Mouse (Mus musculus): ENCODE data around the gene Ankrd11. TPM values are rescaled to one million over a fixed set of nuclear protein-coding genes. Genes with fewer than 3 reads are reported as not detected.

Gene Ankrd11
- polyA plus RNA-seq, 1 experiment from 2014 or later, result 33.6 TPM

- H3K27me3 ChIP-seq (replicated peaks; ENCODE audit: control insufficient read depth, insufficient read depth, low read length), result no peaks in the 10 kb centered on the region
- peaks cover 10% of the 10 kb centered on the region for H3K9me3 ChIP-seq (ENCODE audit: control insufficient read depth, low read length)
- ATAC-seq, result 0 out of 2 replicates have a peak, but pooled peaks have one; percentile 26
- 53% methylated on average over 26 of the region's 26 CpGs for WGBS
- no peaks in the 10 kb centered on the region for H3K36me3 ChIP-seq (ENCODE audit: control insufficient read depth, insufficient read depth)
- no peak overlapping the region for H3K27ac ChIP-seq (ENCODE audit: low read length)
- H3K4me2 ChIP-seq (ENCODE audit: low read length), result peak overlapping the region; percentile 32
- H3K4me3 ChIP-seq (replicated peaks; ENCODE audit: low read length), result peak overlapping the region; percentile 33
- no peaks in the 10 kb centered on the region for H3K4me1 ChIP-seq (replicated peaks; ENCODE audit: control insufficient read depth, insufficient read depth, low read length)
- no peak overlapping the region for H3K9ac ChIP-seq (replicated peaks; ENCODE audit: low read depth, low read length)
These were observed 177.4 kb downstream of the Ankrd11 start for GRCm38 (mm10) chr8:122864719-122865129.

- Histone ChIP-seq H3K4me1 (replicated peaks; ENCODE audit: control insufficient read depth, insufficient read depth, low read length) (no peaks in the 10 kb centered on the region), H3K4me3 (replicated peaks; ENCODE audit: low read length) (no peak overlapping the region), H3K9ac (replicated peaks; ENCODE audit: low read depth, low read length) (no peak overlapping the region), H3K4me2 (ENCODE audit: low read length) (no peak overlapping the region), H3K9me3 (ENCODE audit: control insufficient read depth, low read length) (0 out of 2 replicates have a peak, but pooled peaks cover 6% of the 10 kb centered on the region), H3K27ac (ENCODE audit: low read length) (no peak overlapping the region), H3K27me3 (replicated peaks; ENCODE audit: control insufficient read depth, insufficient read depth, low read length) (no peaks in the 10 kb centered on the region), H3K36me3 (ENCODE audit: control insufficient read depth, insufficient read depth) (no peaks in the 10 kb centered on the region)
- WGBS, result 67% methylated on average over 12 of the region's 13 CpGs
- no peak for ATAC-seq
These were observed 182.2 kb downstream of the Ankrd11 start for GRCm38 (mm10) chr8:122859843-122860242.

- Histone ChIP-seq H3K4me3 (replicated peaks; ENCODE audit: low read length) (no peak overlapping the region), H3K4me1 (replicated peaks; ENCODE audit: control insufficient read depth, insufficient read depth, low read length) (peaks cover 7% of the 10 kb centered on the region), H3K4me2 (ENCODE audit: low read length) (no peak overlapping the region), H3K36me3 (ENCODE audit: control insufficient read depth, insufficient read depth) (no peaks in the 10 kb centered on the region), H3K9me3 (ENCODE audit: control insufficient read depth, low read length) (no peaks in the 10 kb centered on the region), H3K27ac (ENCODE audit: low read length) (no peak overlapping the region), H3K27me3 (replicated peaks; ENCODE audit: control insufficient read depth, insufficient read depth, low read length) (no peaks in the 10 kb centered on the region), H3K9ac (replicated peaks; ENCODE audit: low read depth, low read length) (no peak overlapping the region)
- WGBS, result 77% methylated on average over 8 of the region's 8 CpGs
- no peak for ATAC-seq
These were observed 185.8 kb downstream of the Ankrd11 start for GRCm38 (mm10) chr8:122856288-122856687.

DNA sequence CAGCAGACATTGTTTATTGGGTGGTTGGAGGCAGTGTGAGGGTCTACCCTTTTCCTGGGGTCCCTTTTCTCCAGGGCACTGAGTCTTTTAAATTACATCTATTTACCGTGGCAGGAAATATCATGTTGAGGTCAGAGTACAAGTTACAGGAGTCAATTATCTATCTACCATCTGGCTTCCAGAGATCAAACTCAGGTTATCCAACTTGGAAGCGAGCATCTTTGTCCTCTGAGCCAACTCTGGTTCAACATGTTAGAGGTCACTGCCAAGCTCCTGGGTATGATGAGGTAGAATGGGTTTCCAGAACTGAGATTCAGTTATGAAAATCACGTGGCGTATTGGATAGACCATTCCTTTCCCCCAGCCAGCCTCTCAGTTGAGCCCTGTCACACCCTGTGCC is 187.0 kb downstream of the Ankrd11 start:
- ATAC-seq, result no peak
- Histone ChIP-seq H3K4me1 (replicated peaks; ENCODE audit: control insufficient read depth, insufficient read depth, low read length) (peaks cover 7% of the 10 kb centered on the region), H3K9me3 (ENCODE audit: control insufficient read depth, low read length) (no peaks in the 10 kb centered on the region), H3K36me3 (ENCODE audit: control insufficient read depth, insufficient read depth) (no peaks in the 10 kb centered on the region), H3K9ac (replicated peaks; ENCODE audit: low read depth, low read length) (no peak overlapping the region), H3K4me3 (replicated peaks; ENCODE audit: low read length) (no peak overlapping the region), H3K27ac (ENCODE audit: low read length) (no peak overlapping the region), H3K27me3 (replicated peaks; ENCODE audit: control insufficient read depth, insufficient read depth, low read length) (no peaks in the 10 kb centered on the region), H3K4me2 (ENCODE audit: low read length) (no peak overlapping the region)
- WGBS, result 86% methylated on average over 4 of the region's 4 CpGs

DNA sequence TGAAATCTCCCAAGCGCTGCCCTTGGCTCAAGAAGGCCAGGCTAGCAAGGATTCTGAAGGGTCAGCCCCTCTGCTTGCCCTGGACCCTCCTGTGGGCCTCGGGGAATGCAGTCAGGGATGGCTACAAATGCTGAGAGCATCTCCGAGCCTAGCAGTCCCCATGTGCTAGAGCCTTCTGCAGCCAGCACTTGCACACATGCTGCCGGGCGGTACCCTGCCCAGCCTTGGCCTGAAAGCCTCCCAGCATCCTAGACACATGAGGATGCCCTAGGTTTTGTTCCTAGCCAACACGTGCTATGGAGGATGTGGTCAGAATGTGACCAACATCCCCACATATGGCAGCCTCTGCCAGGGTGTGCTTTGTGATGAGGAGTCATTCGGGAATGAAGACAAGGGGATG is 187.7 kb downstream of the Ankrd11 start:
- H3K9me3 ChIP-seq (ENCODE audit: control insufficient read depth, low read length), result no peaks in the 10 kb centered on the region
- no peaks in the 10 kb centered on the region for H3K27me3 ChIP-seq (replicated peaks; ENCODE audit: control insufficient read depth, insufficient read depth, low read length)
- no peaks in the 10 kb centered on the region for H3K36me3 ChIP-seq (ENCODE audit: control insufficient read depth, insufficient read depth)
- no peak overlapping the region for H3K27ac ChIP-seq (ENCODE audit: low read length)
- WGBS, result 84% methylated on average over 7 of the region's 7 CpGs
- no peak overlapping the region for H3K4me2 ChIP-seq (ENCODE audit: low read length)
- peaks cover 7% of the 10 kb centered on the region for H3K4me1 ChIP-seq (replicated peaks; ENCODE audit: control insufficient read depth, insufficient read depth, low read length)
- no peak for ATAC-seq
- H3K9ac ChIP-seq (replicated peaks; ENCODE audit: low read depth, low read length), result no peak overlapping the region
- no peak overlapping the region for H3K4me3 ChIP-seq (replicated peaks; ENCODE audit: low read length)

DNA sequence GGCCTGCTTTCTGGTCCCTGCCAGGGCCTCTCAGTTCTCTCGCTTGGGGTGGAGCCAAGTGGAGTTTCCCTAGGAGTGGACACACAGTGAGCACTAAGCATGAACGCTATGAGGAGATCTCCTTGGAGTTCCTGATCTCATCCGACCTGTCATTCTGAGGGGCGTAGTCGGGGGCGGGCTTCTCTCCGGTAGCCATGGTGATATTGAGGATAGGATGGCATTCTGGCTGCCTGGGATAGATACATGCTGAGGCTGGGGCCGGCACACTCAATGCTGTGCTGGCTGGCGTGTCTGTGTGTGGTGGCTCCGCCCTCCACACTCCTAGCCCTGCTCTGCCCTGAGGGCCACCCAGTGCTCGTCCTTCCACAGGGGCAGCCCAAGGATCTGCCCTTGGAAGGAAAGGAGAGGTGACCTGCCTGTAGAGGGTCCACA is 188.7 kb downstream of the Ankrd11 start:
- H3K4me3 ChIP-seq (replicated peaks; ENCODE audit: low read length), result no peak overlapping the region
- no peak overlapping the region for H3K4me2 ChIP-seq (ENCODE audit: low read length)
- H3K27me3 ChIP-seq (replicated peaks; ENCODE audit: control insufficient read depth, insufficient read depth, low read length), result no peaks in the 10 kb centered on the region; the same call in 1 of the 2 replicates
- WGBS, result 14% methylated on average over 11 of the region's 11 CpGs
- no peaks in the 10 kb centered on the region for H3K36me3 ChIP-seq (ENCODE audit: control insufficient read depth, insufficient read depth)
- no peak overlapping the region for H3K27ac ChIP-seq (ENCODE audit: low read length)
- ATAC-seq, result peak; percentile 75; the same call in 1 of the 2 replicates
- 0 out of 2 replicates have a peak overlapping the region, but pooled peaks have one; percentile 0 for H3K9ac ChIP-seq (replicated peaks; ENCODE audit: low read depth, low read length)
- no peaks in the 10 kb centered on the region for H3K9me3 ChIP-seq (ENCODE audit: control insufficient read depth, low read length)
- H3K4me1 ChIP-seq (replicated peaks; ENCODE audit: control insufficient read depth, insufficient read depth, low read length), result peaks cover 8% of the 10 kb centered on the region

- no peak for ATAC-seq
- Histone ChIP-seq H3K9me3 (ENCODE audit: control insufficient read depth, low read length) (no peaks in the 10 kb centered on the region), H3K27me3 (replicated peaks; ENCODE audit: control insufficient read depth, insufficient read depth, low read length) (no peaks in the 10 kb centered on the region; the same call in 1 of the 2 replicates), H3K4me2 (ENCODE audit: low read length) (no peak overlapping the region), H3K9ac (replicated peaks; ENCODE audit: low read depth, low read length) (no peak overlapping the region), H3K4me1 (replicated peaks; ENCODE audit: control insufficient read depth, insufficient read depth, low read length) (peaks cover 11% of the 10 kb centered on the region), H3K36me3 (ENCODE audit: control insufficient read depth, insufficient read depth) (no peaks in the 10 kb centered on the region), H3K27ac (ENCODE audit: low read length) (no peak overlapping the region), H3K4me3 (replicated peaks; ENCODE audit: low read length) (no peak overlapping the region)
- WGBS, result 53% methylated on average over 1 of the region's 1 CpGs
These were observed 189.6 kb downstream of the Ankrd11 start for GRCm38 (mm10) chr8:122852546-122852905.

GRCm38 (mm10) chr8:122851692-122852545 is 190.2 kb downstream of the Ankrd11 start:
- Histone ChIP-seq H3K4me2 (ENCODE audit: low read length) (no peak overlapping the region), H3K9ac (replicated peaks; ENCODE audit: low read depth, low read length) (no peak overlapping the region), H3K4me1 (replicated peaks; ENCODE audit: control insufficient read depth, insufficient read depth, low read length) (peaks cover 11% of the 10 kb centered on the region), H3K4me3 (replicated peaks; ENCODE audit: low read length) (no peak overlapping the region), H3K27ac (ENCODE audit: low read length) (no peak overlapping the region), H3K27me3 (replicated peaks; ENCODE audit: control insufficient read depth, insufficient read depth, low read length) (no peaks in the 10 kb centered on the region; the same call in 1 of the 2 replicates), H3K36me3 (ENCODE audit: control insufficient read depth, insufficient read depth) (no peaks in the 10 kb centered on the region), H3K9me3 (ENCODE audit: control insufficient read depth, low read length) (no peaks in the 10 kb centered on the region)
- ATAC-seq, result no peak
- WGBS, result 74% methylated on average over 12 of the region's 12 CpGs

- H3K4me1 ChIP-seq (replicated peaks; ENCODE audit: control insufficient read depth, insufficient read depth, low read length), result peaks cover 11% of the 10 kb centered on the region
- H3K36me3 ChIP-seq (ENCODE audit: control insufficient read depth, insufficient read depth), result no peaks in the 10 kb centered on the region
- no peak overlapping the region for H3K4me2 ChIP-seq (ENCODE audit: low read length)
- H3K9me3 ChIP-seq (ENCODE audit: control insufficient read depth, low read length), result no peaks in the 10 kb centered on the region
- no peak overlapping the region for H3K9ac ChIP-seq (replicated peaks; ENCODE audit: low read depth, low read length)
- no peak overlapping the region for H3K4me3 ChIP-seq (replicated peaks; ENCODE audit: low read length)
- H3K27ac ChIP-seq (ENCODE audit: low read length), result no peak overlapping the region
- ATAC-seq, result no peak
- no peaks in the 10 kb centered on the region; the same call in 1 of the 2 replicates for H3K27me3 ChIP-seq (replicated peaks; ENCODE audit: control insufficient read depth, insufficient read depth, low read length)
- WGBS, result 61% methylated on average over 3 of the region's 3 CpGs
These were observed 191.3 kb downstream of the Ankrd11 start for GRCm38 (mm10) chr8:122850641-122851240.
